Mouse (Mus musculus) heart, postnatal 14 days (tissue): ENCODE measurements around the gene Gcnt1. TPM values are rescaled to one million over a fixed set of nuclear protein-coding genes. Genes with fewer than 3 reads are reported as not detected.
A peak's percentile ranks its signal among the peaks of the same experiment; 100 is the strongest.

ENCODE experiments used
- DNase-seq, 2 experiments: peaks; one replicate each; pipeline ENCODE4 v3.0.0; 2021 to 2022
- intact Hi-C: fragments of 180-260 bp; cut with DNase I; formaldehyde crosslinking; loops from one replicate; pipeline ENCODE4 v1.15.1; 2025
- long read RNA-seq, 2 experiments: library from polyadenylated mRNA; stranded (forward); transcript quantifications; one replicate each; pipeline ENCODE4 v2.0.0; 2021
- total RNA-seq, 2 experiments: library from RNA; stranded (reverse); gene quantifications; 2 replicates each; pipeline ENCODE4 v1.2.3; 2021

Gcnt1 gene
- total RNA-seq, result 10 to 100 TPM; 14.2 to 14.4 TPM
- long read RNA-seq, experiment 1, full-length matches to known transcripts, result 2 of 3 reads
- long read RNA-seq, experiment 1, partial matches to known transcripts, result 0 of 3 reads
- long read RNA-seq, experiment 1, other reads (novel, unspliced or antisense), result 1 of 3 reads
- long read RNA-seq, experiment 2, full-length matches to known transcripts, result 4 of 4 reads
- long read RNA-seq, experiment 2, partial matches to known transcripts, result 0 of 4 reads
- long read RNA-seq, experiment 2, other reads (novel, unspliced or antisense), result 0 of 4 reads

GRCm38 (mm10) chr19:17372701-17373100, at the start of gene Gcnt1:
Gene Gcnt1 (minus strand): TSS chr19:17372844.
- intact Hi-C loops, result no loop called here
- DNase-seq, result no peak

GRCm38 (mm10) chr19:17417855-17418254, 45.2 kb upstream of the Gcnt1 start:
- intact Hi-C loops, result no loop called here
- no peak for DNase-seq

- no peak for DNase-seq
- intact Hi-C loops, result no loop called here
Measured at GRCm38 (mm10) chr19:17412915-17413459, 40.3 kb upstream of the Gcnt1 start.

DNA sequence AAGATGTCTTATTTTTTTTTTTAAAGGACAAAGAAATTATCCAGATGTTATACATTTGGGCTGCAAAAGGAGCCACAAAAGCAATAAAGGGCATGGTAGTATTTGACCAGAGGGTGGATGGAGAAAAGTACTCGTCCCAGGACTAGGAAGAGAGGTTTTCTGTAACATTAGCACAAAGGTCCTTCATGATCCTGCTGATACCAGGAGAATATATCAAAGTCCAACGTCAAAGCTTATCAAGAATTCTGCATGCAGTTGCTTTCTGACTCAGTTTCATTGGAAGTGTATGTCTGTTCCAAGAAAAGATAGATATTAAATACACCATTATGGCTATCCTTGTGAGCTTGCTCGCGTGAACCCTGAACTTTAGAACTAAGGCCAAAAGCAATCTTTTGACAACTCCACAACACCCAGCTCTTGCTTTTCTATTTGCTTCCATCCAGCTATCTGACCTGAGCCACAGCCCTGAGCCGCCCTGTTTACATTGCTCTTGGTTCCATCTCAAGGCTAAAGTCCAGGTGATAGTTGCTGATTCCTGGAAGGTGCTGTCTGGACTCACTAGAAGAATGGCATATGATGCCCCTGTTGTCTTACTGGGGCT, 37.9 kb upstream of the Gcnt1 start:
- DNase-seq, result no peak
- intact Hi-C loops, result no loop called here

GRCm38 (mm10) chr19:17409351-17409750, 36.7 kb upstream of the Gcnt1 start:
- intact Hi-C loops, result no loop called here
- DNase-seq, result no peak

DNA sequence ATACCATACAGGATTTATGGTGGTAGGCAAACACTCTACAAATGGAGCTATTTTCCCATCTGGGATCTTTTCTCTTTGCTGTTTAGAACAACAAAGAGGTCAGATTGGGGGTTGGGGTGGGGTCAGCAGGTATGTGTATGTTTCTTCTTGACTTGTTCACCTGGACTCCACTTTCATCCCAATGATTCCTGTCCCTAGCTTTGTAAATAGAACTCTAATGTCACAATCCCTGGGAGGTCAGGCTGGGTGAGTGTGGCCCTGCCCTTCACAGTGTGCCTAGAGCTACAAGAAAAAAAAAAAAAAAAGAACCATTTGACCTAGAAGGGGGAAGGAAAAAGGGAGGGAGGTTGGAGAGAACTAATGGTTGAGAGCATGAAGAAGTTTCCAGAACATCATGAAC, 35.9 kb upstream of the Gcnt1 start:
- no peak for DNase-seq
- intact Hi-C loops, result no loop called here

DNA sequence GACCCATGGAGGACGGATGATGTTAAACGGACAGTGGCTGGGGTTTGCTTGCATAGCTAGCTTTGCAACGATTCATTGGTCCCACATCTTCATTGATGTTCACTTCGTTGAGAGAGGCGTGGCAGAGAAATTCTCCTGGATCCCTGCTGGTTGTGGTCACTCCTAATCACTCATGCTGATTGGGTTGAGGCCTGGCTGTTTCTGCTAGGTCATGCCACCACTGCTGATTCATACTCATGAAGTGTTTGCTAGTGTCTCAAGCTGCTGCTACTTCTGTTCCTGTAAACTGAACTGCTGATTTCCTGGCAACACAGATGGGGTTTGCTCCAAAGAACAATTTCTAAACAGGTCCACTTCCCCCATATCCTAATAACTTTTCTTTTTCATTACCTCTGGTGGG, 34.2 kb upstream of the Gcnt1 start:
- intact Hi-C loops, result no loop called here
- no peak for DNase-seq

DNA sequence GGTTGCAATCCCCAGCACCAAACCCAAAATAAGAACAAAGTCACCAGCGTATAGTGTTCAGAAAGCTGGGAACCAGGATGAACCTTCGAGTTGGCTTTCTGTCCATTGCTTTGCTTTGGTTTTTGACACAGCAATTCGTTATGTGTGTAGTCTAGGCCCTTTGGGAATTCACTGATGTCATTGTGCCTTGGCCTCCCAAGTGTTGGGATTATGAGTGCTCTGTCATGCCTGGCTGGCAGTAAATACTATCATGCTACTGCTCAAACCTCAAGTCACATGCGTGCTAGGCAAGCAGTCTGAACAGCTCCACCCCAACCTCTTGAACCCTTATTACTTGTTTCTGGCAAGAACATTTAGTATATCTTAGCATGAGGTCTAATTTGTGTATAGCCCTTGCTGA, 30.5 kb upstream of the Gcnt1 start:
- intact Hi-C loops, result no loop called here
- DNase-seq, result no peak

- no peak for DNase-seq
- intact Hi-C loops, result no loop called here
Measured at GRCm38 (mm10) chr19:17400571-17400970, 27.9 kb upstream of the Gcnt1 start.

DNA sequence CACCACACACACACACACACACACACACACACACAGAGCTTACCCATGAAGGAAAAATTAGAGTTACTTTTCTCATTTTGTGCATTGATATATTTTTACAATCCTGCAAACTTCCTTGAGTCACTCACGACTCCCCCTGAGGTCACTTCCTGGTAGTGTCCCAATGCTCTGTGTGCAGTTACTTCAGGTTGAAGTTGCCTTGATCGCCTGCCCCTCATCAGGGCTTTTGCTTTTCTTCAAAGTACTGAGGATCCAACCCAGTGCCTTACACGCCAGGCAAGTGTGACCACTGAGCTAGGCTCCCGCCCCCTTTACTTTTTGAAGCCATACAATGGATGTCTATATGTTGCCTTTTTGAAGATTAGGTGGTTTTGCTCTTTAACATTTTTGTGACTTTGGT, 27.3 kb upstream of the Gcnt1 start:
- intact Hi-C loops, result loop anchor here (10.0 kb wide), 3 partner anchors 435 to 1315 kb away; partner anchors contain the start of genes D030056L22Rik and Pcsk5
- no peak for DNase-seq

DNA sequence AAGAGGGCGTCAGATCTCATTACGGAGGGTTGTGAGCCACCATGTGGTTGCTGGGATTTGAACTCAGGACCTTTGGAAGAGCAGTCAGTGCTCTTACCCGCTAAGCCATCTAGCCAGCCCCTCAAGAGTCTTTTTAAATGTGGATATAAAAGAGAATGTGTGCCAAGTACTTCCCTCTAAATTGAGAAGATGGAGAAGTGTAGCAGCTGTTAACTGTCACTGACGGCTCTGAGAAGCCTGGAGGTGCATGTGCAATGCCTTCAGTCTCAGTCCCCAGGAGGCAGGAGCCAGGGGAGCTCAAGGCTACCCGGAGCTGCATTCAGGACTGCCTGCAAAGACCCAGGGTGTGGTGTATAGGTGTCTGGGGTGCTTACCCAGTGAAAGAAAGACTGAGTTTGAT, 25.3 kb upstream of the Gcnt1 start:
- DNase-seq, result no peak
- intact Hi-C loops, result loop anchor here (10.0 kb wide), 3 partner anchors 437 to 1317 kb away; partner anchors contain the start of genes D030056L22Rik and Pcsk5

DNA sequence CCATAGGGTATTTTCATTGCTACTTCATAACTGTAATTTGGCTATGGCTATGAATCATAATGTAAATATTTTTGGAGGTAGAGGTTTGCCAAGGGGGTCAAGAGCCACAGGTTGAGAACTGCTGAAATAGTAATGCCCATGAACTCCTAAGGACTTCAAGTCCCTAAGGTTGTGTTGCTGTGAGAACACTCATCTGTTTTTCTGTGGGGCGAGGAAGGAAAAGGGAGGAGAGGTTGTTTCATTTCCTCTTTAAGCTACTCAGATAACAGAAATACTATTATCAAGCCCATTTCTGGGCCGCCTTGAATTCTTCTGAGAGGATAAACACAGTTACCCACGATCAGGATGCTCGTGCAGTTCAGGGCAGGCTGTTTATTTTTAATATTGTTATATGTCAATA, 24.2 kb upstream of the Gcnt1 start:
- intact Hi-C loops, result loop anchor here (10.0 kb wide), 3 partner anchors 438 to 1318 kb away; partner anchors contain the start of genes D030056L22Rik and Pcsk5
- DNase-seq, result no peak

- peak; percentile 96 to 97 for DNase-seq
- intact Hi-C loops, result loop anchor here (5.0 to 10.0 kb wide), 4 partner anchors 232 to 1321 kb away; partner anchors contain the start of genes D030056L22Rik and Pcsk5
Measured at GRCm38 (mm10) chr19:17393841-17394591, 21.4 kb upstream of the Gcnt1 start, which contains the start of gene Rfk. Gene Rfk (plus strand): TSS chr19:17394043.

GRCm38 (mm10) chr19:17392866-17393265, 20.2 kb upstream of the Gcnt1 start:
- DNase-seq, result no peak
- intact Hi-C loops, result loop anchor here (5.0 to 10.0 kb wide), 4 partner anchors 231 to 1322 kb away; partner anchors contain the start of genes D030056L22Rik and Pcsk5

DNA sequence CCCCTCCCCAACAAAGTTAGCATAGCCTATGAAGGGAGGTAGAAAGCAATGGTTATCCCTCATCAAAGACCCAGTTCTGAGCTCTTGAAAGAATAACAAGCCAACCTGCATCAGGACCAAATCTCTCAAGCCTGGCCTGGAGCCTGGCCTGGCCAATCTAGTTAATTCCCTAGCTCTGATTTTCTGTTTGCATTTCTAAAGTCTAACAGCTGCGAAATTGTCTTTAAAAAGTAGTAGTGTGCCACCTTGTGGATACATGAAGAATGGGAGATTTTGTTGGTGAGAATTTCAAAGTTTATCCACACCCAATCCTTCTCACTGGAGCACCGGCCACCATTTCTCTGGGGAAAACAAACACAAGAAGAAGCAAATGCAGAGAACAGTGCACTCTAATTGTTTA, 15.8 kb upstream of the Gcnt1 start:
- intact Hi-C loops, result loop anchor here (1.0 to 10.0 kb wide), 2 partner anchors 264 to 594 kb away; no protein-coding TSS in a partner anchor
- peak in 1 of 2 experiments; percentile 16 for DNase-seq

DNA sequence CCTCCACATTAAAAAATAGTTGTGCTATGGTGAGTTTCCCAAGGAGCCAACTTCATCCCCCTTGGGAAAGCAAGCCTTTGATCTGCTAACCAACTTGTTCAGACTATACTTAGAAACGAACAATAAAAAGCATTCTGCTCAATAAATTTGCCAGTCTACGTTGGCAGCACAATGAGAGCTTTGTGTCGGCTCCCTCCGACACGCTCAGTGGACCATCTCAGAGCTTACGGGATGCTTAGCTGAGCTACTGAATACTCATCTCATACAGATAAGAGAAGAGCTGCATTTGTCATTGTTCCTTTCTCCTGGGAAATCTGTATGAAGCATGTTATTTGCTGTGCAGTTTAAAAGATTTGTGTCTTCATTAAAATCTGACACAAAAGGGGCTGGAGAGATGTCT, 13.8 kb upstream of the Gcnt1 start:
- intact Hi-C loops, result loop anchor here (10.0 kb wide), 1 partner anchor 592 kb away; no protein-coding TSS in a partner anchor
- DNase-seq, result no peak

GRCm38 (mm10) chr19:17385426-17385825, 12.8 kb upstream of the Gcnt1 start:
- intact Hi-C loops, result loop anchor here (10.0 kb wide), 1 partner anchor 591 kb away; no protein-coding TSS in a partner anchor
- DNase-seq, result no peak

- no peak for DNase-seq
- intact Hi-C loops, result loop anchor here (10.0 kb wide), 1 partner anchor 590 kb away; no protein-coding TSS in a partner anchor
Measured at GRCm38 (mm10) chr19:17385022-17385421, 12.4 kb upstream of the Gcnt1 start.

GRCm38 (mm10) chr19:17382807-17383397, 10.3 kb upstream of the Gcnt1 start:
- DNase-seq, result no peak
- intact Hi-C loops, result loop anchor here (10.0 kb wide), 1 partner anchor 588 kb away; no protein-coding TSS in a partner anchor

DNA sequence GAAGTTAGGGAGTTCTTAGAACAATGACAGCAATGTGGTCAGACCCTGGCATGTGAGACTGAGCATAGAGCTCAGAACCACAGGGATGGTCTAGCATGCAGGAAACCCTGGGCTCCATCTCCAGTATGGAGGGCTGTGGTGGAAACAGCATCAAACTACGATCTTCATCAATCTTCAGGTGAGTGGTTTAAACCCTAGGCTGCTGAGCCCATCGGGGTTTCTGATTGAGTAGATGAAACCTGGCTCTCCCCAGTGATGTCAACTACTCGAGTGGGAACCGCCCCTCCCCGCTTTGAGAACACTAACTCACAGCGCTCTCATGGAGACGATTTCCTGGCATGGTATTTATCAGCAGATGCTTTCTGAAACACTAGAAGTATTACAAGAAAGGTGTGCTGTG, 7.9 kb upstream of the Gcnt1 start:
- DNase-seq, result no peak
- intact Hi-C loops, result loop anchor here (10.0 kb wide), 1 partner anchor 586 kb away; no protein-coding TSS in a partner anchor
